Comparison of ENCODE assay signal across 8 mouse cellular contexts in genomic region chr2:121294182-121294581, GRCm38 (mm10). TPM values are rescaled to one million over a fixed set of nuclear protein-coding genes. Genes with fewer than 3 reads are reported as not detected.
DNase-seq lines count a peak whose midpoint lies in the region; ATAC-seq and TF ChIP-seq lines count a peak whose summit lies in the region.

No protein-coding gene starts in this region.

- peak overlapping the region; percentile 22 for H3K27ac ChIP-seq in MEL (ENCODE audit: control insufficient read depth, low read depth, low read length)
- no peak overlapping the region for H3K27ac ChIP-seq in embryonic facial prominence, embryonic 14.5 days (replicated peaks; ENCODE audit: low read depth, low read length)
- no peak overlapping the region for H3K27ac ChIP-seq in liver, embryonic 12.5 days
- H3K27ac ChIP-seq in olfactory bulb, adult 2 months (ENCODE audit: insufficient read depth, low read depth, low read length) = peak overlapping the region; percentile 90

- no peak for TF ChIP-seq RAD21 in MEL (IDR thresholded peaks at IDR 0.05; ENCODE audit: low read depth, low read length)

- H3K36me3 ChIP-seq in MEL (ENCODE audit: control insufficient read depth in 1 of 2, insufficient read depth in 2 of 2, low read length in 2 of 2) = no peaks in the 10 kb centered on the region; a peak in 1 of 4 replicates
- H3K36me3 ChIP-seq in embryonic facial prominence, embryonic 14.5 days (ENCODE audit: control insufficient read depth, insufficient read depth, low read length) = 0 out of 2 replicates have a peak, but pooled peaks cover 5% of the 10 kb centered on the region
- H3K36me3 ChIP-seq in liver, embryonic 12.5 days = no peaks in the 10 kb centered on the region

- ATAC-seq in embryonic facial prominence, embryonic 14.5 days (ENCODE audit: low read depth) = no peak
- ATAC-seq in liver, embryonic 12.5 days = no peak

- H3K27me3 ChIP-seq in MEL (ENCODE audit: control insufficient read depth in 1 of 2, insufficient read depth in 2 of 2, low read length in 2 of 2) = no peaks in the 10 kb centered on the region
- peaks cover 26% of the 10 kb centered on the region for H3K27me3 ChIP-seq in embryonic facial prominence, embryonic 14.5 days (replicated peaks; ENCODE audit: control insufficient read depth, insufficient read depth, low read length)
- H3K27me3 ChIP-seq in liver, embryonic 12.5 days (replicated peaks) = peaks cover 100% of the 10 kb centered on the region

- H3K4me3 ChIP-seq in MEL (ENCODE audit: control insufficient read depth in 1 of 2, insufficient read depth in 1 of 2, low read depth in 2 of 2, low read length in 2 of 2) = peak overlapping the region; percentile 47 to 79
- H3K4me3 ChIP-seq in embryonic facial prominence, embryonic 14.5 days (ENCODE audit: low read depth, low read length) = peak overlapping the region; percentile 50
- no peak overlapping the region for H3K4me3 ChIP-seq in liver, embryonic 12.5 days
- H3K4me3 ChIP-seq in olfactory bulb, adult 2 months (ENCODE audit: insufficient read depth, low read depth, low read length) = peak overlapping the region; percentile 76

- peaks cover 7 to 14% of the 10 kb centered on the region in 2 experiments; a peak in 3 of 4 replicates for H3K4me1 ChIP-seq in MEL (ENCODE audit: control insufficient read depth in 1 of 2, insufficient read depth in 2 of 2, low read length in 2 of 2)
- H3K4me1 ChIP-seq in embryonic facial prominence, embryonic 14.5 days (ENCODE audit: control insufficient read depth, insufficient read depth, low read length) = peaks cover 24% of the 10 kb centered on the region
- H3K4me1 ChIP-seq in liver, embryonic 12.5 days = peaks cover 37% of the 10 kb centered on the region
- H3K4me1 ChIP-seq in olfactory bulb, adult 2 months (ENCODE audit: control insufficient read depth, insufficient read depth, low read length) = peaks cover 32% of the 10 kb centered on the region

- 18% methylated on average over 4 of the region's 4 CpGs for WGBS in embryonic facial prominence, embryonic 14.5 days
- WGBS in liver, embryonic 12.5 days (ENCODE audit: insufficient replicate concordance) = 11% methylated on average over 4 of the region's 4 CpGs
- 21% methylated on average over 4 of the region's 4 CpGs for WGBS in olfactory bulb, adult 2 months

- intact Hi-C loops in heart, postnatal 14 days (cut with DNase I) = no loop called here

- TF ChIP-seq EP300 in MEL (IDR thresholded peaks at IDR 0.05; ENCODE audit: low read depth in 1 of 2, low read length in 2 of 2) = no peak

- TF ChIP-seq POLR2A in MEL (IDR thresholded peaks at IDR 0.05; ENCODE audit: control insufficient read depth in 1 of 2, insufficient read depth in 1 of 2, low read depth in 1 of 2, low read length in 2 of 2, poor library complexity in 1 of 2) = no peak
- TF ChIP-seq POLR2A in olfactory bulb, adult 2 months (IDR thresholded peaks at IDR 0.05; ENCODE audit: insufficient read depth, low read depth, low read length) = no peak

- DNase-seq in adrenal gland, adult 2 months = peak; percentile 59
- no peak for DNase-seq in adrenal gland, adult 8-10 months
- peak; percentile 54 for DNase-seq in MEL (ENCODE audit: low read depth, low spot score)
- DNase-seq in embryonic facial prominence, embryonic 14.5 days (ENCODE audit: low spot score) = no peak
- DNase-seq in heart, postnatal 14 days = peak; percentile 65 to 68
- DNase-seq in frontal cortex, postnatal 25 days (ENCODE audit: low spot score in 2 of 2) = no peak

- no peaks in the 10 kb centered on the region for H3K79me2 ChIP-seq in MEL (ENCODE audit: control insufficient read depth, insufficient read depth, low read length, poor library complexity)

- H3K4me2 ChIP-seq in embryonic facial prominence, embryonic 14.5 days (ENCODE audit: low read depth, low read length) = peak overlapping the region; percentile 79
- H3K4me2 ChIP-seq in liver, embryonic 12.5 days = peak overlapping the region; percentile 45; the same call in 1 of the 2 replicates

- no peaks in the 10 kb centered on the region for H3K9me3 ChIP-seq in MEL (replicated peaks; ENCODE audit: insufficient read depth, low read length)
- H3K9me3 ChIP-seq in embryonic facial prominence, embryonic 14.5 days (ENCODE audit: control insufficient read depth, low read length) = no peaks in the 10 kb centered on the region
- no peaks in the 10 kb centered on the region for H3K9me3 ChIP-seq in liver, embryonic 12.5 days (replicated peaks)

- peak overlapping the region; percentile 57 for H3K9ac ChIP-seq in MEL (ENCODE audit: control insufficient read depth, low read depth, low read length, poor library complexity, severe bottlenecking)
- H3K9ac ChIP-seq in embryonic facial prominence, embryonic 14.5 days (ENCODE audit: low read depth, low read length) = 0 out of 2 replicates have a peak overlapping the region, but pooled peaks have one; percentile 62
- H3K9ac ChIP-seq in liver, embryonic 12.5 days = no peak overlapping the region

- no peak for TF ChIP-seq CTCF in MEL (IDR thresholded peaks at IDR 0.05 in 2 of 3, conservative IDR thresholded peaks at IDR 0.05 in 1 of 3; ENCODE audit: control insufficient read depth in 1 of 3, insufficient read depth in 1 of 3, low read depth in 2 of 3, low read length in 3 of 3, poor library complexity in 1 of 3, severe bottlenecking in 1 of 3)
- no peak for TF ChIP-seq CTCF in olfactory bulb, adult 2 months (IDR thresholded peaks at IDR 0.05; ENCODE audit: insufficient read depth, low read depth, low read length)

TF ChIP-seq in MEL, 35 proteins besides CTCF, POLR2A, EP300 and RAD21:
- TF ChIP-seq SIN3A (IDR thresholded peaks at IDR 0.05; ENCODE audit: low read length) (peak; percentile 11; the same call in 1 of the 2 replicates), NELFE (IDR thresholded peaks at IDR 0.05; ENCODE audit: low read depth, low read length) (0 out of 2 replicates have a peak, but pooled peaks have one; percentile 14), CHD2 (IDR thresholded peaks at IDR 0.05; ENCODE audit: low read length) (no peak), TBP (IDR thresholded peaks at IDR 0.05; ENCODE audit: low read depth, low read length) (0 out of 2 replicates have a peak, but pooled peaks have one; percentile 14)

RNA-seq across cellular contexts. Expression of gene Map1a, which starts 4.8 kb away (rescaled TPM):
- total RNA-seq in adrenal gland, adult 2 months (2021) = 10 to 100 TPM in 1 of 2 experiments, 1 to 10 TPM in 1; 5.1 to 12.1 TPM
- polyA plus RNA-seq in adrenal gland, adult 2 months (2012; rRNA removed) = 2.4 and 4.2 TPM in 2 replicates
- total RNA-seq in adrenal gland, adult 8-10 months (2022) = 10 to 100 TPM; 10.4 to 17.5 (median 12.5) TPM
- total RNA-seq in MEL (2012; rRNA removed) = 0.77 and 2.6 TPM in 2 replicates
- polyA plus RNA-seq in MEL (2012; ENCODE audit: insufficient read depth in 1 of 2, insufficient read length in 2 of 2, low read depth in 1 of 2, low replicate concordance in 2 of 2, missing spikeins in 1 of 2) = 1 to 10 TPM in 1 of 2 experiments, not detected in 1; 9.4 TPM
- 10.9 and 15.8 TPM in 2 replicates for polyA plus RNA-seq in embryonic facial prominence, embryonic 14.5 days (2014; fragmentation: Nextera tagmentation; extraction: Ambion mirVana)
- 1 to 10 TPM; 7.6 to 8.7 TPM for total RNA-seq in heart, postnatal 14 days (2021)
- polyA plus RNA-seq in liver, embryonic 12.5 days (2016; fragmentation: Nextera tagmentation; extraction: Ambion mirVana) = 0.25 and 0.29 TPM in 2 replicates
- polyA plus RNA-seq in olfactory bulb, adult 2 months (2012; ENCODE audit: insufficient read depth, insufficient read length, low replicate concordance, missing spikeins) = 93.5 and 210 TPM in 2 replicates

RNA-seq across cellular contexts. Expression of gene Trp53bp1, which starts 23.0 kb away (rescaled TPM):
- total RNA-seq in adrenal gland, adult 2 months (2021) = 10 to 100 TPM; 52.2 to 67.9 TPM
- polyA plus RNA-seq in adrenal gland, adult 2 months (2012; rRNA removed) = 25.1 and 33.4 TPM in 2 replicates
- total RNA-seq in adrenal gland, adult 8-10 months (2022) = 100 to 1,000 TPM in 1 of 4 experiments, 10 to 100 TPM in 3; 81.3 to 124 (median 91.5) TPM
- 13.4 and 16.6 TPM in 2 replicates for total RNA-seq in MEL (2012; rRNA removed)
- polyA plus RNA-seq in MEL (2012; ENCODE audit: insufficient read depth in 1 of 2, insufficient read length in 2 of 2, low read depth in 1 of 2, low replicate concordance in 2 of 2, missing spikeins in 1 of 2) = 100 to 1,000 TPM in 1 of 2 experiments, 10 to 100 TPM in 1; 37.3 to 160 TPM
- 50.3 and 60.5 TPM in 2 replicates for polyA plus RNA-seq in embryonic facial prominence, embryonic 14.5 days (2014; fragmentation: Nextera tagmentation; extraction: Ambion mirVana)
- total RNA-seq in heart, postnatal 14 days (2021) = 10 to 100 TPM; 32.5 to 41.3 TPM
- polyA plus RNA-seq in liver, embryonic 12.5 days (2016; fragmentation: Nextera tagmentation; extraction: Ambion mirVana) = 22.2 and 23.3 TPM in 2 replicates
- 272 TPM in 1 of 2 replicates, not detected in the other for polyA plus RNA-seq in olfactory bulb, adult 2 months (2012; ENCODE audit: insufficient read depth, insufficient read length, low replicate concordance, missing spikeins)

Comparison
In these comparisons a context has a peak if more than half of its experiments do, and no peak if none do; other contexts are left out.
1. DNase-seq: peak in adrenal gland, adult 2 months (single experiment), MEL (single experiment) and heart, postnatal 14 days (2 of 2); none in adrenal gland, adult 8-10 months (single experiment), embryonic facial prominence, embryonic 14.5 days (single experiment) and frontal cortex, postnatal 25 days (0 of 2).
2. H3K27ac ChIP-seq: peak in MEL (single experiment) and olfactory bulb, adult 2 months (single experiment); none in embryonic facial prominence, embryonic 14.5 days (single experiment) and liver, embryonic 12.5 days (single experiment).